Mouse (Mus musculus) MEL (cell line): Measurements from ENCODE around the gene Gmds. TPM values are rescaled to one million over a fixed set of nuclear protein-coding genes. Genes with fewer than 3 reads are reported as not detected.

Source experiments
- DNase-seq: peaks from one replicate; pipeline ENCODE4 v3.0.0; 2011; ENCODE audit warnings: low read depth, low spot score
- H3K27ac ChIP-seq: 2 replicates; pipeline ENCODE4 v1.5.1; 2012; ENCODE audit warnings: low read depth, mild to moderate bottlenecking, control low read depth, low read length, moderate library complexity; ENCODE audit not compliant: control insufficient read depth
- H3K27me3 ChIP-seq, 2 experiments: fragments of 150-350 bp in 1 of 2; sonication (generic) in 1 of 2; 2 replicates each; pipeline ENCODE4 v1.6.1; 2012; ENCODE audit warnings: low read length in 2 of 2, mild to moderate bottlenecking in 2 of 2, improper control_type of control experiment in 1 of 2, moderate library complexity in 1 of 2; ENCODE audit not compliant: insufficient read depth in 2 of 2, control insufficient read depth in 1 of 2
- H3K36me3 ChIP-seq, 2 experiments: 2 replicates each; pipeline ENCODE4 v1.6.1; 2012 to 2014; ENCODE audit warnings: low read length in 2 of 2, improper control_type of control experiment in 1 of 2, inconsistent platforms in 1 of 2, mild to moderate bottlenecking in 1 of 2; ENCODE audit not compliant: insufficient read depth in 2 of 2, control insufficient read depth in 1 of 2
- H3K4me1 ChIP-seq, 2 experiments: fragments of 150-350 bp in 1 of 2; sonication (generic) in 1 of 2; 2 replicates each; pipeline ENCODE4 v1.6.1; 2012; ENCODE audit warnings: low read length in 2 of 2, improper control_type of control experiment in 1 of 2, mild to moderate bottlenecking in 1 of 2; ENCODE audit not compliant: insufficient read depth in 2 of 2, control insufficient read depth in 1 of 2
- H3K4me3 ChIP-seq, 2 experiments: fragments of 150-350 bp in 1 of 2; sonication (generic) in 1 of 2; 2 replicates each; pipeline ENCODE4 v1.5.1; 2012; ENCODE audit warnings: low read depth in 2 of 2, low read length in 2 of 2, mild to moderate bottlenecking in 2 of 2, moderate library complexity in 2 of 2, control low read depth in 1 of 2, improper control_type of control experiment in 1 of 2; ENCODE audit not compliant: control insufficient read depth in 1 of 2, insufficient read depth in 1 of 2
- H3K79me2 ChIP-seq: 2 replicates; pipeline ENCODE4 v1.6.1; 2012; ENCODE audit warnings: mild to moderate bottlenecking, low read length, moderate library complexity; ENCODE audit not compliant: control insufficient read depth, poor library complexity, insufficient read depth
- H3K9ac ChIP-seq: 2 replicates; pipeline ENCODE4 v1.6.1; 2012; ENCODE audit warnings: low read depth, mild to moderate bottlenecking, control low read depth, low read length, moderate library complexity; ENCODE audit not compliant: control insufficient read depth, poor library complexity, severe bottlenecking
- H3K9me3 ChIP-seq: fragments of 150-350 bp; sonication (generic); replicated peaks from 2 replicates; pipeline ENCODE4 v1.6.1; 2012; ENCODE audit warnings: mild to moderate bottlenecking, low read length, improper control_type of control experiment, moderate library complexity; ENCODE audit not compliant: insufficient read depth
- BHLHE40 ChIP-seq: IDR thresholded peaks from 2 replicates; pipeline ENCODE4 v1.6.1; 2012; ENCODE audit warnings: low read depth, mild to moderate bottlenecking, inconsistent platforms, low read length, improper control_type of control experiment, borderline replicate concordance
- CHD2 ChIP-seq: IDR thresholded peaks from 2 replicates; pipeline ENCODE4 v1.6.1; 2011; ENCODE audit warnings: low read length, improper control_type of control experiment
- CTCF ChIP-seq, 3 experiments: IDR thresholded peaks in 2 of 3; conservative IDR thresholded peaks in 1 of 3; 2 replicates each; pipeline ENCODE4 v1.5.1; 2011 to 2012; ENCODE audit warnings: low read length in 3 of 3, low read depth in 2 of 3, mild to moderate bottlenecking in 2 of 3, improper control_type of control experiment in 1 of 3, inconsistent platforms in 1 of 3, mixed read lengths in 1 of 3, moderate library complexity in 1 of 3; ENCODE audit not compliant: control insufficient read depth in 1 of 3, insufficient read depth in 1 of 3, poor library complexity in 1 of 3, severe bottlenecking in 1 of 3
- E2F4 ChIP-seq: IDR thresholded peaks from 2 replicates; pipeline ENCODE4 v1.6.1; 2011; ENCODE audit warnings: low read depth, low read length, improper control_type of control experiment, borderline replicate concordance
- EP300 ChIP-seq, 2 experiments: IDR thresholded peaks; 2 replicates each; pipeline ENCODE4 v1.6.1; 2011; ENCODE audit warnings: improper control_type of control experiment in 2 of 2, low read length in 2 of 2, low read depth in 1 of 2, mild to moderate bottlenecking in 1 of 2
- ETS1 ChIP-seq: IDR thresholded peaks from 2 replicates; pipeline ENCODE4 v1.6.1; 2012; ENCODE audit warnings: low read depth, mild to moderate bottlenecking, inconsistent platforms, low read length, improper control_type of control experiment, moderate library complexity
- GABPA ChIP-seq: IDR thresholded peaks from 2 replicates; pipeline ENCODE4 v1.6.1; 2012; ENCODE audit warnings: low read depth, mild to moderate bottlenecking, inconsistent platforms, low read length, improper control_type of control experiment, moderate library complexity
- JUND ChIP-seq: IDR thresholded peaks from 2 replicates; pipeline ENCODE4 v1.6.1; 2011; ENCODE audit warnings: low read depth, mild to moderate bottlenecking, improper control_type of control experiment, low read length
- MAFK ChIP-seq: IDR thresholded peaks from 2 replicates; pipeline ENCODE4 v1.6.1; 2011; ENCODE audit warnings: low read depth, mild to moderate bottlenecking, low read length, improper control_type of control experiment, borderline replicate concordance
- MAX ChIP-seq: IDR thresholded peaks from 2 replicates; pipeline ENCODE4 v1.6.1; 2011; ENCODE audit warnings: low read length, improper control_type of control experiment
- MAZ ChIP-seq: IDR thresholded peaks from 2 replicates; pipeline ENCODE4 v1.6.1; 2012; ENCODE audit warnings: low read depth, mild to moderate bottlenecking, inconsistent platforms, low read length, improper control_type of control experiment
- MYB ChIP-seq: IDR thresholded peaks from 2 replicates; pipeline ENCODE4 v1.6.1; 2011; ENCODE audit warnings: mild to moderate bottlenecking, low read depth, low read length, improper control_type of control experiment
- MYC ChIP-seq: IDR thresholded peaks from 2 replicates; pipeline ENCODE4 v1.6.1; 2011; ENCODE audit warnings: low read depth, mild to moderate bottlenecking, low read length, improper control_type of control experiment, moderate library complexity
- POLR2A ChIP-seq, 2 experiments: IDR thresholded peaks; 2 replicates each; pipeline ENCODE4 v1.6.1; 2011 to 2012; ENCODE audit warnings: low read length in 2 of 2, mild to moderate bottlenecking in 2 of 2, control low read depth in 1 of 2, improper control_type of control experiment in 1 of 2, low read depth in 1 of 2, moderate library complexity in 1 of 2; ENCODE audit not compliant: control insufficient read depth in 1 of 2, insufficient read depth in 1 of 2, poor library complexity in 1 of 2
- POLR2AphosphoS5 ChIP-seq: IDR thresholded peaks from 2 replicates; pipeline ENCODE4 v1.6.1; 2012; ENCODE audit warnings: low read depth, borderline replicate concordance, mild to moderate bottlenecking, inconsistent platforms, low read length, moderate library complexity, mixed read lengths
- RCOR1 ChIP-seq: IDR thresholded peaks from 2 replicates; pipeline ENCODE4 v1.6.1; 2012; ENCODE audit warnings: low read depth, mild to moderate bottlenecking, inconsistent platforms, low read length, improper control_type of control experiment
- SMC3 ChIP-seq: IDR thresholded peaks from 2 replicates; pipeline ENCODE4 v1.6.1; 2011; ENCODE audit warnings: low read depth, low read length, improper control_type of control experiment
- TAL1 ChIP-seq: IDR thresholded peaks from 2 replicates; pipeline ENCODE4 v1.6.1; 2012; ENCODE audit warnings: mild to moderate bottlenecking, inconsistent platforms, low read length, moderate library complexity, mixed read lengths
- TBP ChIP-seq: IDR thresholded peaks from 2 replicates; pipeline ENCODE4 v1.8.0; 2011; ENCODE audit warnings: low read depth, low read length, improper control_type of control experiment
- USF2 ChIP-seq, 2 experiments: IDR thresholded peaks; 2 replicates each; pipeline ENCODE4 v1.6.1; 2011 to 2012; ENCODE audit warnings: improper control_type of control experiment in 2 of 2, low read length in 2 of 2, borderline replicate concordance in 1 of 2, inconsistent platforms in 1 of 2, low read depth in 1 of 2, mild to moderate bottlenecking in 1 of 2; ENCODE audit not compliant: insufficient read depth in 1 of 2
- ZC3H11A ChIP-seq: IDR thresholded peaks from 2 replicates; pipeline ENCODE4 v1.6.1; 2012; ENCODE audit warnings: low read depth, mild to moderate bottlenecking, inconsistent platforms, low read length, improper control_type of control experiment
- ZKSCAN1 ChIP-seq: IDR thresholded peaks from 2 replicates; pipeline ENCODE4 v1.6.1; 2012; ENCODE audit warnings: low read depth, mild to moderate bottlenecking, inconsistent platforms, low read length, improper control_type of control experiment, moderate library complexity
- ZMIZ1 ChIP-seq: IDR thresholded peaks from 2 replicates; pipeline ENCODE4 v1.6.1; 2012; ENCODE audit warnings: low read depth, mild to moderate bottlenecking, inconsistent platforms, low read length, improper control_type of control experiment, moderate library complexity
- ZNF384 ChIP-seq: IDR thresholded peaks from 2 replicates; pipeline ENCODE4 v1.6.1; 2012; ENCODE audit warnings: low read depth, mild to moderate bottlenecking, inconsistent platforms, low read length, improper control_type of control experiment
- polyA plus RNA-seq, 2 experiments: library from polyadenylated mRNA; stranded (reverse) in 1 of 2; unstranded in 1 of 2; fragments of >175 nt in 1 of 2; fragments of >200 nt in 1 of 2; gene quantifications; 2 replicates each; pipeline versions ENCODE4 v1.2.1 to v1.2.4; 2012; ENCODE audit warnings: low replicate concordance in 2 of 2, low read depth in 1 of 2; ENCODE audit not compliant: insufficient read length in 2 of 2, insufficient read depth in 1 of 2, missing spikeins in 1 of 2
- total RNA-seq: library from RNA; depleted of rRNA; stranded (reverse); fragments of 300-350 nt; gene quantifications from 2 replicates; pipeline ENCODE4 v1.2.3, GENCODE M21; 2012

The Gmds gene
- total and polyA plus RNA-seq, 3 experiments: 17.4 to 32.2 TPM; not detected in 1

GRCm38 (mm10) chr13:32337735-32338512 is 616 bp downstream of the Gmds start (continued):
- TF ChIP-seq TBP (no peak), MYB (no peak), CHD2 (no peak), ZKSCAN1 (no peak)
- TF ChIP-seq, all 39 proteins: peak for 7

GRCm38 (mm10) chr13:32318309-32318708 is 20.2 kb downstream of the Gmds start:
- H3K79me2 ChIP-seq: no peaks in the 10 kb centered on the region; the same call in 1 of the 2 replicates
- H3K4me1 ChIP-seq: peaks cover 0 to 2% of the 10 kb centered on the region in 2 experiments; a peak in 1 of 4 replicates
- no peak for TF ChIP-seq USF2 (IDR thresholded peaks at IDR 0.05; ENCODE audit: borderline replicate concordance in 1 of 2, insufficient read depth in 1 of 2, low read depth in 1 of 2, low read length in 2 of 2)
- TF ChIP-seq ZNF384: no peak
- TF ChIP-seq JUND: no peak
- no peak for TF ChIP-seq MAX
- TF ChIP-seq ETS1: no peak
- TF ChIP-seq POLR2A (IDR thresholded peaks at IDR 0.05; ENCODE audit: control insufficient read depth in 1 of 2, insufficient read depth in 1 of 2, low read depth in 1 of 2, low read length in 2 of 2, poor library complexity in 1 of 2): no peak
- TF ChIP-seq MYB: no peak
- no peak for TF ChIP-seq GABPA
- TF ChIP-seq CTCF (IDR thresholded peaks at IDR 0.05 in 2 of 3, conservative IDR thresholded peaks at IDR 0.05 in 1 of 3; ENCODE audit: control insufficient read depth in 1 of 3, insufficient read depth in 1 of 3, low read depth in 2 of 3, low read length in 3 of 3, poor library complexity in 1 of 3, severe bottlenecking in 1 of 3): no peak
- TF ChIP-seq SMC3: no peak
- no peak for TF ChIP-seq ZMIZ1
- no peak for TF ChIP-seq ZKSCAN1
- TF ChIP-seq MAFK: no peak
- H3K36me3 ChIP-seq: peaks cover 0 to 2% of the 10 kb centered on the region in 2 experiments; a peak in 2 of 4 replicates
- H3K27me3 ChIP-seq: no peaks in the 10 kb centered on the region
- H3K27ac ChIP-seq: no peak overlapping the region
- H3K9me3 ChIP-seq: no peaks in the 10 kb centered on the region
- no peak overlapping the region for H3K4me3 ChIP-seq
- no peak for DNase-seq
- H3K9ac ChIP-seq: no peak overlapping the region

- Histone ChIP-seq H3K9me3 (no peaks in the 10 kb centered on the region), H3K36me3 (peaks cover 0 to 2% of the 10 kb centered on the region in 2 experiments; a peak in 2 of 4 replicates), H3K27me3 (no peaks in the 10 kb centered on the region), H3K27ac (no peak overlapping the region), H3K79me2 (no peaks in the 10 kb centered on the region), H3K4me1 (peaks cover 0 to 2% of the 10 kb centered on the region in 2 experiments; a peak in 1 of 4 replicates), H3K9ac (no peak overlapping the region), H3K4me3 (no peak overlapping the region)
- no peak for TF ChIP-seq EP300 (IDR thresholded peaks at IDR 0.05; ENCODE audit: low read depth in 1 of 2, low read length in 2 of 2)
- no peak for TF ChIP-seq E2F4
- TF ChIP-seq CHD2: no peak
- TF ChIP-seq CTCF (IDR thresholded peaks at IDR 0.05 in 2 of 3, conservative IDR thresholded peaks at IDR 0.05 in 1 of 3; ENCODE audit: control insufficient read depth in 1 of 3, insufficient read depth in 1 of 3, low read depth in 2 of 3, low read length in 3 of 3, poor library complexity in 1 of 3, severe bottlenecking in 1 of 3): no peak
- TF ChIP-seq TAL1: no peak
- no peak for TF ChIP-seq BHLHE40
- TF ChIP-seq RCOR1: no peak
- TF ChIP-seq MYB: no peak
- TF ChIP-seq MAZ: no peak
- TF ChIP-seq MAX: no peak
- TF ChIP-seq ZC3H11A: no peak
- TF ChIP-seq ETS1: no peak
- TF ChIP-seq ZNF384: no peak
- no peak for TF ChIP-seq MYC
- no peak for TF ChIP-seq ZMIZ1
- no peak for TF ChIP-seq POLR2AphosphoS5
- DNase-seq: no peak
Measured at GRCm38 (mm10) chr13:32317354-32317753, 21.2 kb downstream of the Gmds start.
